Mouse (Mus musculus): ENCODE measurements around the gene BC025920.

- TF ChIP-seq ZC3H11A (IDR thresholded peaks at IDR 0.05; ENCODE audit: low read depth, low read length), result no peak
- TF ChIP-seq EP300 (IDR thresholded peaks at IDR 0.05; ENCODE audit: low read length), result no peak
- TF ChIP-seq NRF1 (IDR thresholded peaks at IDR 0.05; ENCODE audit: low read depth, low read length), result no peak
- no peak for TF ChIP-seq IRF4 (IDR thresholded peaks at IDR 0.05; ENCODE audit: low read depth, low read length)
- TF ChIP-seq CTCF (conservative IDR thresholded peaks at IDR 0.05 in 1 of 2, IDR thresholded peaks at IDR 0.05 in 1 of 2; ENCODE audit: low read depth in 2 of 2, low read length in 2 of 2), result no peak
- TF ChIP-seq ZKSCAN1 (IDR thresholded peaks at IDR 0.05; ENCODE audit: borderline replicate concordance, low read depth, low read length), result no peak
- no peak for TF ChIP-seq MEF2A (IDR thresholded peaks at IDR 0.05; ENCODE audit: borderline replicate concordance, low read depth, low read length)
- no peak for TF ChIP-seq MYC (IDR thresholded peaks at IDR 0.05; ENCODE audit: low read depth, low read length)
- TF ChIP-seq CHD2 (IDR thresholded peaks at IDR 0.05; ENCODE audit: low read length), result no peak
- no peak for TF ChIP-seq ZNF384 (IDR thresholded peaks at IDR 0.05; ENCODE audit: low read depth, low read length)
- TF ChIP-seq MAFK (IDR thresholded peaks at IDR 0.05; ENCODE audit: insufficient replicate concordance, low read length), result no peak
- TF ChIP-seq UBTF (IDR thresholded peaks at IDR 0.05; ENCODE audit: low read depth, low read length), result no peak
- no peak for TF ChIP-seq TBP (conservative IDR thresholded peaks at IDR 0.05; ENCODE audit: low read depth, low read length)
Measured at GRCm38 (mm10) chr10:81623441-81623840, 17.4 kb downstream of the BC025920 start.

Data from CH12.LX (cell line).